Mouse (Mus musculus): ENCODE measurements around the gene Mapk1. TPM values are rescaled to one million over a fixed set of nuclear protein-coding genes. Genes with fewer than 3 reads are reported as not detected.

The Mapk1 gene
- total and polyA plus RNA-seq, 2 experiments = 50.1 to 81.4 TPM

- Histone ChIP-seq H3K4me3 (ENCODE audit: insufficient read depth, low read depth, low read length) (no peak overlapping the region), H3K9ac (ENCODE audit: low read depth, low read length) (no peak overlapping the region), H3K27me3 (ENCODE audit: control insufficient read depth, insufficient read depth, low read length) (no peaks in the 10 kb centered on the region), H3K27ac (replicated peaks; ENCODE audit: insufficient read depth, low read depth, low read length) (no peak overlapping the region), H3K36me3 (ENCODE audit: control insufficient read depth, insufficient read depth, low read length) (no peaks in the 10 kb centered on the region), H3K79me2 (ENCODE audit: control insufficient read depth, insufficient read depth, low read length) (no peaks in the 10 kb centered on the region), H3K4me1 (ENCODE audit: control insufficient read depth, insufficient read depth, low read length) (no peaks in the 10 kb centered on the region)
- DNase-seq (ENCODE audit: extremely low read depth, low read depth, low spot score) = no peak
- no peak for TF ChIP-seq POLR2A (IDR thresholded peaks at IDR 0.05; ENCODE audit: extremely low read depth, insufficient read depth, low read length)
- TF ChIP-seq CTCF (IDR thresholded peaks at IDR 0.05; ENCODE audit: low read depth, low read length) = no peak
Measured at GRCm38 (mm10) chr16:17076869-17077268, 93.7 kb downstream of the Mapk1 start.

GRCm38 (mm10) chr16:17078101-17078500 lies 94.9 kb downstream of the Mapk1 start:
- H3K79me2 ChIP-seq (ENCODE audit: control insufficient read depth, insufficient read depth, low read length) = no peaks in the 10 kb centered on the region

GRCm38 (mm10) chr16:17082121-17082792 lies 99.1 kb downstream of the Mapk1 start:
- Histone ChIP-seq H3K27me3 (ENCODE audit: control insufficient read depth, insufficient read depth, low read length) (no peaks in the 10 kb centered on the region), H3K27ac (replicated peaks; ENCODE audit: insufficient read depth, low read depth, low read length) (no peak overlapping the region), H3K4me3 (ENCODE audit: insufficient read depth, low read depth, low read length) (no peak overlapping the region), H3K36me3 (ENCODE audit: control insufficient read depth, insufficient read depth, low read length) (peaks cover 4% of the 10 kb centered on the region), H3K79me2 (ENCODE audit: control insufficient read depth, insufficient read depth, low read length) (no peaks in the 10 kb centered on the region), H3K4me1 (ENCODE audit: control insufficient read depth, insufficient read depth, low read length) (no peaks in the 10 kb centered on the region), H3K9ac (ENCODE audit: low read depth, low read length) (no peak overlapping the region)
- no peak for TF ChIP-seq CTCF (IDR thresholded peaks at IDR 0.05; ENCODE audit: low read depth, low read length)
- no peak for TF ChIP-seq POLR2A (IDR thresholded peaks at IDR 0.05; ENCODE audit: extremely low read depth, insufficient read depth, low read length)
- 81% methylated on average over 6 of the region's 6 CpGs for WGBS
- DNase-seq (ENCODE audit: extremely low read depth, low read depth, low spot score) = no peak

More at GRCm38 (mm10) chr16:17078101-17078500, 94.9 kb downstream of the Mapk1 start:
- Histone ChIP-seq H3K36me3 (ENCODE audit: control insufficient read depth, insufficient read depth, low read length) (no peaks in the 10 kb centered on the region; the same call in 1 of the 2 replicates), H3K4me3 (ENCODE audit: insufficient read depth, low read depth, low read length) (no peak overlapping the region), H3K4me1 (ENCODE audit: control insufficient read depth, insufficient read depth, low read length) (no peaks in the 10 kb centered on the region), H3K27me3 (ENCODE audit: control insufficient read depth, insufficient read depth, low read length) (no peaks in the 10 kb centered on the region), H3K27ac (replicated peaks; ENCODE audit: insufficient read depth, low read depth, low read length) (no peak overlapping the region), H3K9ac (ENCODE audit: low read depth, low read length) (no peak overlapping the region)
- no peak for DNase-seq (ENCODE audit: extremely low read depth, low read depth, low spot score)
- WGBS = 89% methylated on average over 7 of the region's 7 CpGs
- no peak for TF ChIP-seq CTCF (IDR thresholded peaks at IDR 0.05; ENCODE audit: low read depth, low read length)
- no peak for TF ChIP-seq POLR2A (IDR thresholded peaks at IDR 0.05; ENCODE audit: extremely low read depth, insufficient read depth, low read length)

GRCm38 (mm10) chr16:17085636-17086035 lies 102.5 kb downstream of the Mapk1 start:
- no peaks in the 10 kb centered on the region for H3K27me3 ChIP-seq (ENCODE audit: control insufficient read depth, insufficient read depth, low read length)
- TF ChIP-seq POLR2A (IDR thresholded peaks at IDR 0.05; ENCODE audit: extremely low read depth, insufficient read depth, low read length) = no peak
- TF ChIP-seq CTCF (IDR thresholded peaks at IDR 0.05; ENCODE audit: low read depth, low read length) = no peak
- no peak for DNase-seq (ENCODE audit: extremely low read depth, low read depth, low spot score)
- H3K9ac ChIP-seq (ENCODE audit: low read depth, low read length) = no peak overlapping the region
- H3K4me1 ChIP-seq (ENCODE audit: control insufficient read depth, insufficient read depth, low read length) = no peaks in the 10 kb centered on the region
- 84% methylated on average over 4 of the region's 4 CpGs for WGBS
- no peak overlapping the region for H3K27ac ChIP-seq (replicated peaks; ENCODE audit: insufficient read depth, low read depth, low read length)
- peaks cover 24% of the 10 kb centered on the region for H3K36me3 ChIP-seq (ENCODE audit: control insufficient read depth, insufficient read depth, low read length)
- H3K4me3 ChIP-seq (ENCODE audit: insufficient read depth, low read depth, low read length) = no peak overlapping the region
- H3K79me2 ChIP-seq (ENCODE audit: control insufficient read depth, insufficient read depth, low read length) = no peaks in the 10 kb centered on the region

GRCm38 (mm10) chr16:17086241-17086640 lies 103.1 kb downstream of the Mapk1 start:
- H3K27ac ChIP-seq (replicated peaks; ENCODE audit: insufficient read depth, low read depth, low read length) = no peak overlapping the region
- H3K36me3 ChIP-seq (ENCODE audit: control insufficient read depth, insufficient read depth, low read length) = peaks cover 24% of the 10 kb centered on the region
- no peak for DNase-seq (ENCODE audit: extremely low read depth, low read depth, low spot score)
- no peaks in the 10 kb centered on the region for H3K4me1 ChIP-seq (ENCODE audit: control insufficient read depth, insufficient read depth, low read length)
- H3K79me2 ChIP-seq (ENCODE audit: control insufficient read depth, insufficient read depth, low read length) = no peaks in the 10 kb centered on the region
- no peak overlapping the region for H3K4me3 ChIP-seq (ENCODE audit: insufficient read depth, low read depth, low read length)
- no peak for TF ChIP-seq CTCF (IDR thresholded peaks at IDR 0.05; ENCODE audit: low read depth, low read length)
- TF ChIP-seq POLR2A (IDR thresholded peaks at IDR 0.05; ENCODE audit: extremely low read depth, insufficient read depth, low read length) = no peak
- 89% methylated on average over 3 of the region's 3 CpGs for WGBS
- no peak overlapping the region for H3K9ac ChIP-seq (ENCODE audit: low read depth, low read length)
- H3K27me3 ChIP-seq (ENCODE audit: control insufficient read depth, insufficient read depth, low read length) = no peaks in the 10 kb centered on the region

GRCm38 (mm10) chr16:17086669-17087193 lies 103.5 kb downstream of the Mapk1 start:
- TF ChIP-seq CTCF (IDR thresholded peaks at IDR 0.05; ENCODE audit: low read depth, low read length) (no peak), POLR2A (IDR thresholded peaks at IDR 0.05; ENCODE audit: extremely low read depth, insufficient read depth, low read length) (no peak)
- H3K79me2 ChIP-seq (ENCODE audit: control insufficient read depth, insufficient read depth, low read length) = no peaks in the 10 kb centered on the region
- H3K9ac ChIP-seq (ENCODE audit: low read depth, low read length) = no peak overlapping the region
- no peak overlapping the region for H3K4me3 ChIP-seq (ENCODE audit: insufficient read depth, low read depth, low read length)
- WGBS = 90% methylated on average over 13 of the region's 13 CpGs
- no peaks in the 10 kb centered on the region for H3K4me1 ChIP-seq (ENCODE audit: control insufficient read depth, insufficient read depth, low read length)
- H3K27ac ChIP-seq (replicated peaks; ENCODE audit: insufficient read depth, low read depth, low read length) = no peak overlapping the region
- no peaks in the 10 kb centered on the region for H3K27me3 ChIP-seq (ENCODE audit: control insufficient read depth, insufficient read depth, low read length)
- no peak for DNase-seq (ENCODE audit: extremely low read depth, low read depth, low spot score)
- H3K36me3 ChIP-seq (ENCODE audit: control insufficient read depth, insufficient read depth, low read length) = peaks cover 27% of the 10 kb centered on the region

All from liver, adult 2 months (tissue).